Mouse (Mus musculus): Measurements from ENCODE around the gene Hoxc10.

- no peak for TF ChIP-seq CTCF (IDR thresholded peaks at IDR 0.05; ENCODE audit: low read depth)
- no peak for TF ChIP-seq EP300 (IDR thresholded peaks at IDR 0.05; ENCODE audit: low read depth)
Observed at GRCm38 (mm10) chr15:102990461-102991397, 24.1 kb downstream of the Hoxc10 start, which contains the start of gene Hoxc8.

Measured in liver, postnatal 0 days (tissue).